Mouse (Mus musculus): ENCODE measurements around the gene Gipc3.
A peak's percentile ranks its signal among the peaks of the same experiment; 100 is the strongest.

Gipc3 gene

DNA sequence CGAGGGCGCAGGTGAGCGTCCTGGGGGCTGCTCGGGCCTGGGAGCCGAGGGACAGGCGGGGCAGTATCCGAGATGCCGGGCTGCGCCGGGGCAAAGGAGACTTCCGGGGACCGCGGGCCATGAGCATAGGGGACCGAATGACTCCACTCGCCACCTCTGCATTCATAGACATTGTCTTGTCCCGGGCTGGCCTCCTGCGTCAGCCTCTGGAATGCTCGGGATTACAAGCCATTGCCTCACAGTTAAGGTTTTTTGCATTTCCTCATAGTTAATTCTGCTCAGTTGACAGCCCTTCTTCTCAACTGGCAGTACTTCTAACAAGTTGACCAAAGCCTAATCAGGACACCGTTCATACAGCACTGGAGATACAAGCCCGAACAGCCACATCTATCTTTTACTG, 21.6 kb downstream of the Gipc3 start:
- DNase-seq (ENCODE audit: low spot score) = no peak

DNA sequence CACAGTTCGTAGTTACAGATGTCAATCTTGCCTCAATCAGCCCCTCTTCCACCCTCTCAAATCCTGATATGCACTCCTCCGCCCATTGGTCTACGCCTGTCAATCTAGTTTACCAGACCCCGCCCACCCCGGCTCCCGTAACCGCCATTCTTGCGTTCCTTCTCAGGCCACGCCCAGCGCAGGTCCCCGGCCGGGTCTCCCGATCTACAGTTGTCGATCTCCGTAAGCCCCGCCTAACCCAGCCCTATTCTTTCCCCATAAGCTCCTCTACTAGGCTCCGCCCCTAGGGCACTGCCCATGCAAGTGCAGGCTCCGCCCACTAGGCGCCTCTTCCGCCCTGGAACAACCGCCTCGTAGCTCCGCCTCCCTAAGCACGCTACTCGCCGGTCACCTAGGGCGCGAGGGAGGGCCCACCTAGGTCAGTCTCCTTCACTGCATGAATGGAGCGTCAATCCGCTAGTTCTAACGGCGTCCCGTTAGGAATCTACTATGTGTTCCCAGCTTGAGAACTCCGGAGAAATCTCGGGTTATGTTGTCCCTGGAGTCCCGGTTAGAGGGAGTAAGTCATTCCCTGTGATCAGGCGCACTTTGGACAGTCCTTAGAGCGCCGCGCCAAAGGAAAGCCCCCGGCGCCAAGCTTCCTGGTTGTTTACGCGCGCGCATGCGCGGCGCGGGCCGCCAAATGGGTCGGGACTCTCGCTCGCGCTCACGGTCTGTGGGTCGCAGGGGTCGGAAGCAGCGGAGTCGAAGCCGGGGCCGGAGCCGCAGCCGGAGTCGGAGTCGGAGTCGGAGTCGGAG, 22.3 kb downstream of the Gipc3 start, which contains the start of gene Cactin:
Gene Cactin, plus strand, starts transcription at position 554 of the 798 bp plus-strand sequence.
- DNase-seq (ENCODE audit: low spot score) = peak; percentile 99

DNA sequence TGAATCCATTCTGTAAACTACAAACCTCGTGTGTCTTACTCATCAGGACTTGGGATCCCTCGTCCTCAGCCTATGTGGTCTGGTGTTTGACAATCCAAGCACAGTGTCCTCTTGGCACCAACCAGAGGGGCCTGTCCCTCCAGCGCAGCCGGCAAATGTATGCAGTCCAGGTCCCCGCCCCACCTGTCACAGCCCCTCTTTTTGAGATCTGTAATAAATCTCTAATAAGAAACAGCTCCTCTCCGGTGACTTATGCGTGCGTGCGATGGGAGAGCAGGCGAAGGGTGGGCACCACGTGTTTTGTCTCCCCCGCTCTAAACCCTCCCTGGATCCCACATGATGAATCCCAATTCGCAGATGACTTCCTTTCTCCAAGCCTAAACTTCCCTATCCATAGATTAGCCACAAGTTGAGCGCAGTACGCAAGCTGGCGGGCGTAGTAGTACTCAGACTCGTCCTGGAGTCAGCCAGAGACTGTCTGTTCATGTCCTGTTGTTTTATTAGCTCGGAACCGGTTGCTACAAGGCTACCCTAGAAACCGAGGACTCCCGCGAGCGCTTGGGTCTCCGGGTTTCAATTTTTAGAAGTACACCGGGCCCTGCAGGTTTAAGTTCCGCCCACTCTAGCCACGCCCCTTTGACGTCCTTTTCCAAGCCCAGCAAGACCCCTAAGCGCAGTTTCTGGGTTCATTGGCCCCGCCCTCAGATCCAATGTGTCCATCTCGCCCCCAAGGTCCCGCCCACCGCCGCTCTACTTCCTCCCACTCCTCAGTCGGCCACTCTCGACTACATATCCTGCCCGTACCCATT, 23.1 kb downstream of the Gipc3 start:
- peak; percentile 98 for DNase-seq (ENCODE audit: low spot score)

DNA sequence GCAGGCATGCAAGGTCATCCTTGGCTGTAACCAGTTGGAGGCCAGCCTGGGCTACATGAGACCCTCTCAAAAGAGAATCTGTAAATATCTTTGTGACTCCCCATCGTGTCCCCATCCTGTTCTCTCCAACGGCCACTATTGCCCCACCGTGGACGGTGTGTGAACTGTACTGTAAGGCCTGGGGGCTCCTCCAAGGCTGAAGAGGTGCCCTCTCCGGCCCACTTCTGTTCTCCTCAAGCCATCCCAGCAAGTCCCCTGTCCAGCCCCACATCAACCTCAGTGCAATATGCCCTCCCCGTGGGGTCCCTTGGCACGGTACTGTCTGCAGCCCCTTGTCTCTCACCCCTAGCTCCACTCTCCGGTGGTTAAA, 23.8 kb downstream of the Gipc3 start:
- DNase-seq (ENCODE audit: low spot score) = peak; percentile 71

DNA sequence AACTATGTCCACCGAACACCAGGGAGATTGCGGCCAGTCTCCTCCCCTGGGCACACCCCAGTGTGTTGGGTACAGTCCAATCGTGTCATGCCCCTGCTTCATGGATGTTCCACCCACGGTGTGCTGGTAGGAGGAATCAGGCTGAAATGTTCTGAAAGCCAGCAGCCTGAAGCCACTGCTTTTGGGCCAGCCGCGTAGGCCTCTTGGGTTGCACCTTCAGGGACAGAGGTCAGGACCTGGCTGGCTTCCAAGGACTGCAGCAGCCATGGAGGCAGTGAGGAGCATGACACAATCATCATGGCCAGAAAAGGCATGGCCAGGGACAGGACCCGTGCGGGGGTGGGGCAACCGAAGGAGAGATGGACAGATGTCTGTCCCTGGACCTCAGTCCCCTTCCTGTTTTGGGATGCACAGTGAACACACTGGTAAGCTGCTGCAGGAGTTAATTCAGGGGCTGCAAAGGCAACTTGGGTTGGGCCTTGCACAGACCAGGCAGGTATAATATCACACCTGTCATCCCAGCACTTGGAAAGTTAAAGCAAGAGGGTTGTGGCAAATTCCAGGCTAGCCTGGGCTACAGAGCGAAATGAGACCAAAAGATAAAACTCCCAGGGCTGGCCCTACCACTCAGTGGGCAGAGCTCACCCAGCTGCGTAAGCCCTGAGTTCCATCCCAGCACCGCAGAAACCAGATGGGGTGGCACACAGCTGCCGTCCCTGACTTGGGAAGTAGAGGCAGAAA, 24.3 kb downstream of the Gipc3 start:
- DNase-seq (ENCODE audit: low spot score) = peak; percentile 82

DNA sequence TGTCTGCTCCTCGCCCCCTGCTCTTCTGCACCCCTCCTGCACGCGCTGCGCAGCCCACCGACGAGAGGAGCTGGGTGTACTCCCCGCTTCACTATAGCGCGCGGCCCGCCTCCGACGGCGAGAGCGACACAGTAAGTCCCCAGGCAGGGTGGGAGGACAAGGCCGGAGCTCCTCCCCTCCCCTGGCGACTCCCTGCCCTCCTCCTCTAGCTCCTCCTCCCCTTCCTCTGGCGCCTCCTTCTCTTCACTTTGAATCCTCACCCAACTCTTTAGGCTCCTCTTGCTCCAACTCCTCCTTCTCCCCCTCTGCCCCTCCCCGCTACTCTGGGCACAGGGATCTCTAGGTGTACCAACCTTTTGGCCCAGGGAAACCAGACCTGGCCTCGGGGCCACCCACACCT, 25.8 kb downstream of the Gipc3 start:
- no peak for DNase-seq (ENCODE audit: low spot score)

DNA sequence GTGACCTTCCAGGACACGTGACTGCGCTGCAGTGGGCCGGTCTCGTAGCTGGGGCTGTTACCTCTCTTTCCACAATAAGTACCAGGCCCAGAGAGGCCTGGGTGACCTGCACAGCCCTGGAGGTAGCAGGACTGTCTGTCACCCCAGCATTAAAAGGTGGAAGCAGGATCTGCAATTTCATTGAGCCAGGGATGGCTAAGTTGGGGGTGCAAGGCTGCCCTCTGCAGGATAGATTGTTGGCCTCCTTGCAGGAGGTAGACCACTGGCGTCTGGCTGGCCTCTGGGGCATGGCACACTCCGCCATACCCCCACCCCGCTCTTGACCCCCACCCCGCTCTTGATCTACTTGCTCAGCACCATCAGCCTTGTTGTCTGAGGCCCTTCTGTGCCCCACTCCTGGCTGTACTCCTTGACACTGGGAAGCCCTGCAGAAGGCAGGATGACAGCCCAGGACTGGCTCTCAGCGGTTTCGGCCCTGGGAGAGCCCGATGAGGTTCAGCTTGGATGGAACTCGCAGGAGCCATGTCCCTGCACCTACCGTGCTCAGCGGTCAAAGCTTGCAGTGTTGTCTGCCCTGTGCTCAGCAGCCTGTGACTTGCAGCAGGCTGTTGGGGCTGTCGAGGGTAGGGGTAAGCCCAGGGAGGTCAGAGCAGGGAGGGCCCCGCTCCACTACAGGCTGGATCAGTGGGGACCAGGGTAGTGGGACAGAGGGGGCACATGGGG, 26.6 kb downstream of the Gipc3 start:
- no peak for DNase-seq (ENCODE audit: low spot score)

DNA sequence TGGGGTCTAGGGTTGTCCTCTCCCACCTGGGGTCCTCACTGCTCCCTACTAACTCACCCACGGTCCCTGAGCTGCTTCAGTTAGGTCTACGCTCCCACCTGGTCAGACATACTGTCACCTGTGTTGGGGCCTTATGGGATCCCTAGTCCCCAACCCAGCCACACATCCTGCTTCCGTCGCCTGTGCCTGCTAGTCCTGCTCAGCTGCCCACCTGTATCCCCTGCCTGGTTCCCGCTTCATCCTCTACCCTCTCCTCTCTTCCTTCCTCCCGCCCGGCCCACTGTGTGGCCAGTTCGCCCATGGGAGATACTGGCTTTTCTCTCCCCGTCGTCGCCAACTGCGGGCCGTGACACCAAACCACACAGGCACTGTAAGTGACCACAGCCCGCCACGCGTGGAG, 27.5 kb downstream of the Gipc3 start:
- no peak for DNase-seq (ENCODE audit: low spot score)

DNA sequence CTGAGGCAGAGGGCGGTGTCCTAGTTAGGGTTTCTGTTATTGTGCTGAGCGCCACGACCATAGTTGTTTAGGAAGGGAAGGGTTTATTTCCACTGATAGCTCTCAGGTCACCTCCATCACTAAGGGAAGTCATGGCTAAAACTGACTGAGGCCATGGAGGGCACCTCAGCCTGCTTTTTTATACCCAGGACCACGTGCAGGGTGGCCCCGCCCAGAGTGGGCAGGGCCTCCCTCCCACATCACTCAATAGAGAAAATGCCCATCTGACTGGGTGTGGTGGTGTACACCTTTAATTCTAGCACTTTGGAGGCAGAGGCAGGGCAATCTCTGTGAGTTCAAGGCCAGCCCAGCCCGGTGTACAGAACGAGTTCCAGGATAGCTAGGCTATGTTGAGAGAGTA, 28.9 kb downstream of the Gipc3 start:
- no peak for DNase-seq (ENCODE audit: low spot score)

DNA sequence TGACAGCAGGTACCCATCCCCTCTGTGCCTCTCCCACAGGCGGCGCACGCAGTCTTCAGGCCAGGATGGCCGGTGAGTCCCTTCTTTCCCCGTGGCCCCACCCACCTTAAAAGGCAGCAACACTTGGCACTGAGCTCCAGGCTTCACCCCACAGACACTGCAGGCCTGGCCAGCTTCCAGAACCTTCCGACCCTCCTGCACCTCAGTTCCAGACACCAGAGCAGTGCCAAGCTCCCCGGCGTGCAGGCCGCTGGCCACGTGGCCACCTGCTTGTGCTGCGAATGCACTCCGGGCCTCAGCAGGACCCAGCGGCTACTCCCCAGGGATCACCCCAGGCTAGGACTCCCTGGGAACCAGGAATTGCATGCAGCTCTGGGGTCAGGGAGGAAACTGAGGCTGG, 29.5 kb downstream of the Gipc3 start:
- DNase-seq (ENCODE audit: low spot score) = no peak

DNA sequence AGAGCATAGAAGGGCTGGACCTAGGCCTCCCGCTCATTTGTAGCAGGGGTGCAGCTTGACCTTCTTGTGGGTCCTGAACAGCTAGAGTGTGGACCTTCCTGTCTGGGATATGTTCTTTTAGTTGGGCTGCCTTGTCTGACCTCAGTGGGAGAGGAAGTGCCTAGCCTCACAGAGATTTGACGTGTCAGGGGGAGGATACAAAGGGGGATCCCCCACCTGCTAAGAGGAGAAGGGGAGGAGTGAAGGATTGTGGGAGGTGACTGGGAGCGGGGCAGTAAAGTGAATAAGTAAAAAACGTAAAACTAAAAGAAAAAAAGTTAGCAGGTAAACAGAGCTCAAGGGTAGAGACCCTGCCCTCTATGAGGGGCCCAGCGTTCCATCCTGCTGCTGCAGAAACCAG, 33.5 kb downstream of the Gipc3 start:
- no peak for DNase-seq (ENCODE audit: low spot score)

DNA sequence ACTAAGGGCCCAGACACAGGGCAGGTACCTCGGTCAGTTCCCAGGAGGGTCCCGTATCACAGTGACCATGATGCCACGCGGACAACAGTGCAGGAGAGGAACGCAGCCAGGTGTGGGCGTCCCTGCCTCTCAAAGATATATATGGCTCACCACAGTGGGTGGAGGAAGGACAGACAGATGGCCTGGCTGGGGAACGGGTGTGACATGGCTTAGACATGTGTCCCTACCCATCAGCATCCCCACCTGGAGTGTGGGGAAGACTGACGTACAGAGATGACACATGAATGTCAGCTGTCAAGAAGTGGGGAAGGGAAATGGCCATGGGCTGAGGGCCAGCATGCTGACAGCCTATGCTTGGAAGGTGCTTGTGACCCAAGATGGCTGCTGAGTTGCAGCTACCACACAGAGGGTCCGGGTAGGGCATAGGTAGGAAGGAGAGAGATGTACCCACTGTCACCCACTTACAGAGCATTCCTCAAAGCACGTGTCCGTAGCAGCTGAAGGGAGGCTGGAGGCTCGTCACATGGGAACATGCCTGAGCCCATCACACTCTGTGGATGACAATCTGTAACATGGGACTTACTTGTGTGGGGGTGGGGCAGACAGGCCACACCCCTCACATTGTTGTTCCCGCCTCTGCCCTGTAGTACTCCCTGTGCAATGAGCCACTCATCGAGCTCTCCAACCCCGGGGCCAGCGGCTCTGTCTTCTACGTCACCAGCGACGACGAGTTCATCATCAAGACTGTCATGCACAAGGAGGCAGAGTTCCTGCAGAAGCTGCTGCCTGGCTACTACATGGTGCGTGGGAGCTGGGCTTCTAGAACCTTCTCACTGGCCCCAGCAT, 36.0 kb downstream of the Gipc3 start:
- DNase-seq (ENCODE audit: low spot score) = no peak

DNA sequence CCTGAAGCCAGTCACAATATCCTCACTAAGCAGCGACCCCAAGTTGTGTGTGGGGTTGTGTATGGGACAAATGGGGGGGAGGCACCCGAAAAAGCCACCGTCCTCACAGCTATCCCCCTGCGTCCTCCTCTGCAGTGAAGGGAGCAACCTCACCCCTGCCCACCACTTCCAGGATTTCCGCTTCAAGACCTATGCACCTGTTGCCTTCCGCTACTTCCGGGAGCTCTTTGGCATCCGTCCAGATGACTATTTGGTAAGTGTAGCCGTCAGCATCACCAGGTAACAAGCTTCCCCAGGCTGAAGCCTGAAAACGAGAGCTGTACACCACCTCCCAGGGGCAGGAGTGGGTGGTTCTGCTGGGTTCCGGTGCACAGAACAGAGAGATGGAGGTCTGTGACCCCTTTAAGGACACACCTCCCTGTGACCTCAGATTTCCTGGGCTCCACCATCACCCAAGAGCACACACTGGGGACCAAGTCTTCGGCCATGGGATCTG, 36.8 kb downstream of the Gipc3 start:
- no peak for DNase-seq (ENCODE audit: low spot score)

DNA sequence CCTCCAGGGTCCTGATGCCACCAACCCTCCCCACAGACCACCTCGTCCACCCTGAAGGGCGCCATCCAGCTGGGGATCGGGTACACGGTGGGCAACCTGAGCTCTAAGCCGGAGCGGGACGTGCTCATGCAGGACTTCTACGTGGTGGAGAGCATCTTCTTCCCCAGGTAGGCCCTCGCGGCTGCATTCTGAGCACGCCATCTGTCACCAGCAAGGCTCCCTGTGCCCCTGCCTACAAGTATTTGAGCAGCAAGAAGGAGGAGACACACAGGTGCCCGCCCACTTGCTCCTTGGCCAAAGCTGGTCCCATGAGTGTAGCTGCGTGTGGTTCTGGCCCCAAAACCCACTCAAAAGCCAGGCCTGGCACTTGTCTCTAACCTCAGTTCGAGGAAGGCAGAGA, 37.4 kb downstream of the Gipc3 start:
- DNase-seq (ENCODE audit: low spot score) = no peak

DNA sequence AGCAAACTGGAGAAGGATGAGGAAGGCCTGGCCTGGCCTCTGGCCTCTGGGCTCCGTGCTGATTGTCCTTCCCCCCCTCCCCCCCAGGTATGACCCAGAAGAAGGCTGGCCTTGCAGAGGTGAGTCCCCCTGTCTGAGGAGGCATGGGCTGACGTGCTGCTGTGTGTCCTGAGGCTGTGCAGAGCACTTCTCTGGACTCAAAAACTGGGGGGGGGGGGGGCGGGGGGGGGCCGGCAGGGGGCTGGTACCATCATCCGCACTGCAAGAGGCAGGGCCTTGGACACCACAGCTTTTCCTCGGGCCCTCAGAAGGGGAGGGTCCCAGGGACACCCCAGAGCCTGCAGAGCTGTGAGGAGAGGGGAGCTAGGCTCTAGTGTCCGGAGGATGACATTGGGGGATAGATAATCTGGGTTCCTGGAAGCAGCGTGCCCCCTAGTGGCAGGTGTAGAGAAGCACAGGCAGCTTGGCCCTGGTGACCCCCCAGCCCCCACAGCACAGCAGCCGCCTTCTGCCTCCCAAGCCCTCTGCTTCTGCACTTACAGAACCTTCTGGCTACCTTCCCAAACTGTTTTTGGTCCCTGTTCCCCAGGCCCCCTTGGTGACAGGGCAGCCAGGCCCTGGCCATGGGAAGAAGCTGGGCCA, 38.3 kb downstream of the Gipc3 start:
- DNase-seq (ENCODE audit: low spot score) = peak; percentile 74

DNA sequence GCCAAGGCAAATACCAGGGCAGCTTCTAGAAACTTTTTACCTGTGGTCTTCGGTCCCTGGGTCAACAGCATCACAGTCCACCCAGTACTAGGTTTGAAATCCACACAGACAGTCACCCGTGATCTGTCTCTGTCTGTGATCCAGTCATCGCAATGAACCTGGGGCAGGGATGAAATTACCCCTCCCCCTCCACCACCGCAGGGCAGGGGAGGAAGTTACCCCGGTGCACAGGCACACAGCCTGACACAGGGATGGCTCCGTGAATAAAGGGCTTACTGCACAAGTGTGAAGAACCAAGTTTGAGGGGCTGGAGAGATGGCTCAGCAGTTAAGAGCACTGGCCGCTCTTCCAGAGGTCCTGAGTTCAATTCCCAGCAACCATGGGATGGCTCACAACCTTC, 39.3 kb downstream of the Gipc3 start:
- DNase-seq (ENCODE audit: low spot score) = no peak

DNA sequence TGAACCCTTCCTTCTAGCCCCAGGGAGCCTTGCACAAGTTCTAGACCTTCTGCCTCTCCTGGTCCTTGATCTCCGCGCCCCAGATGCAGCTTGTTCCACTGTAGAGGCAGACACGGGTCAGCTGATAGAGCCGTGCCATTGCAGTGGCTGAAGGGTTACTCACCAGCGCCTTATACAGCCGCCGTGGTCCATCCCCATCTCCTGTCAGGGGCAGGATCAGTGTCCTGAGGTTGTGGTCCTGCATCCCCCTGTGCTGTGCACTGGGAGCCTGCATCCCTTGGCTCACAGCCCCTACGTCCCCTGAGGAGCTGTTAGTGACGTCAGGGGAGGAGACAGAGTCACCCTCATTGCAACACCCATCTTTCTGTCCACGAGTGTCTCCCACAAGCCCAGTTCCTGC, 39.8 kb downstream of the Gipc3 start:
- no peak for DNase-seq (ENCODE audit: low spot score)

DNA sequence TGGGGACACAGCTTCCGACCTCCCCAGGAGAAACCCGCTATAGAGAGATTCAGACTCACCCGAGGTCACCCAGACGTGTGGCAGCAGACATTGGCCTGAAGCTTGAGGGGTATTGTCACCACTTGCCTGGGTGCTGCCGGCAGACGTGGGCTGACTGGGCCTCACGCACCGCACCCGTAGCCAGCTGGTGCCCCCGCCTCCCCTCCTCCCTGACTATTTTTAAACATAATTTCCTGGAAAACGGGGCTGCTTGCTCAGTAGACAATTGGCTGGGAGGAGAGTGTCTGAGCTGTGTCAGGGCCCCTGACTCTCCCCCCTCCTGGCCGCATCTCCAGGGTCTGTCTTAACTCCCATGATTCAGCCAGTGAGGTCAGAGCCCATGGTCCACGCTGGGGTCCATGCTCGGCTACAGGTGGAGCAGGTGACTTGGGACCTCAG, 40.3 kb downstream of the Gipc3 start:
- no peak for DNase-seq (ENCODE audit: low spot score)

DNA sequence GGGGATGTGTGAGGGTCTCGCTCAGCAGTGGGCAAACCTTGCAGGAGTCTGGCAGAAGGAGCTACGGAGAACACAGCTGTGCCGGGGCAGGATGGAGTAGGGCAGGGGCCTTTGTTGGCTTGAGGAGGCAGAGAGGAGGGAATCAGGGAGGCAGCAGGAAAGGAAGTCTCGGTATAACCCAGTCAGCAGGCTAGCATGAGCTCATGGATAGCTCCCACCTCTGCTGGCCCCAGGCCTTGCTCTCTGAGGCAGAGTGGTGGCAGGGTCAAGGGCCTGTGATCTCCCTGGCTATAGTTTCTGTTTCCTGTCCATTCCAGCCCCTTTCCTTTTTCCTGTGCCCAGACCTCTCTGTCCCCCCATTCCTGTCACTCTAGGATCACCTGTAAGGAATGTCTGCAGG, 40.8 kb downstream of the Gipc3 start:
- no peak for DNase-seq (ENCODE audit: low spot score)

DNA sequence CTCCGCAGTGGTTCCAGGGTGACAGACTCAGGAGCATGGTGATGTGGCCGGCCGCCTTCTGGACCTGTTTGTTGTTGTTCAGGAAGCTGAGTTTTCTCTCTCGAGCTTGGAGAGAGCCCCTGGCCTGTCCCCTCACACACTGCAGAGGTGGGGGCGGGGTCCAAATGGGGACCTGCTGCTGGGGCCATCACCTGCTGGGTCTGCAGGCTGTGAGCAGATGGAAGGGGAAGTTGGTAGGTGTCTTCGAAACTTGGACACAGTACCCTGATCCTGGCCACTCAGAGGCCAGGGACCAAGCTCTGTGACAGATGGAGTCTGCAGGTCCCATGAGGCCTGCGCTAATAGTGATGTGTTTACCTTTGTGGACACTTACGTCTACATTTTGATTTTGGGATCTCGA, 41.7 kb downstream of the Gipc3 start:
- no peak for DNase-seq (ENCODE audit: low spot score)

All from testis, postnatal 10 days (tissue).